Mouse (Mus musculus): Measurements from ENCODE around the gene Tsga10ip. TPM values are rescaled to one million over a fixed set of nuclear protein-coding genes. Genes with fewer than 3 reads are reported as not detected.

Tsga10ip gene
- total RNA-seq, 2 experiments from 2014 or later: not detected

DNA sequence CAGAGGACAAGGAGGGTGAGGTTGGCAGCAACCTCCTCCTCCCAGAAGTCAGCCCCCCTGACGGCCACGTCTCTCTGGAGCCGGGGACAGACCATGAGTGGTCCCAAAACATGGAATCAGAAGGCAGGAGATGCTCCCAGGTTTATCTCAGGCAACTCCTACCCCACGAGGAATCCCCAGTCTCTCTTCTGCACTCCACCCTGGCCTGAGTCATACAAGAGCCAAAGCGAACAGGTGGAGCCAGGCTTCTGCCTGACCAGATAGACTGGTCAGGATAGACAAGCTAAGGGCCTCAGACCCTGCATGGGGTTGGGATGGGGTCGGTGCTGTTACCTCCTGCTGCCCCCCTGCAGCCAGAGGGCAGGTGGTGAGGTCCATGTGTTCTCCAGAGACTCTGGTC lies 54.3 kb downstream of the Tsga10ip start:
- no peak for DNase-seq (ENCODE audit: low spot score in 2 of 2)

- no peak for DNase-seq (ENCODE audit: low spot score in 2 of 2)
Observed at GRCm38 (mm10) chr19:5345297-5346131, 56.8 kb downstream of the Tsga10ip start.

GRCm38 (mm10) chr19:5341360-5341759 lies 61.0 kb downstream of the Tsga10ip start:
- DNase-seq (ENCODE audit: low spot score in 2 of 2): no peak

Other genes starting within 250 kb of the Tsga10ip start
- gene Pacs1, start 129.4 kb downstream of the Tsga10ip start, total RNA-seq (2021): 10 to 100 TPM; 35.0 to 39.4 TPM
- gene Sf3b2, start 107.1 kb downstream of the Tsga10ip start, total RNA-seq (2021): 100 to 1,000 TPM; 210 to 224 TPM
- under 1 TPM; 0.45 to 0.67 TPM for gene Gal3st3, start 104.2 kb downstream of the Tsga10ip start, total RNA-seq (2021)
- gene Catsper1, start 66.8 kb downstream of the Tsga10ip start, total RNA-seq (2021): not detected
- gene Cst6, start 53.0 kb downstream of the Tsga10ip start, total RNA-seq (2021): 1 to 10 TPM; 2.6 to 3.4 TPM
- gene Eif1ad, start 35.8 kb downstream of the Tsga10ip start, total RNA-seq (2021): 10 to 100 TPM; 36.5 to 42.2 TPM
- gene Banf1, start 35.4 kb downstream of the Tsga10ip start, total RNA-seq (2021): 100 to 1,000 TPM; 153 to 164 TPM
- 100 to 1,000 TPM in 1 of 2 experiments, 10 to 100 TPM in 1; 98.7 to 123 TPM for gene Sart1, start 13.8 kb downstream of the Tsga10ip start, total RNA-seq (2021)
- 100 to 1,000 TPM; 236 to 266 TPM for gene Drap1, start 22.5 kb upstream of the Tsga10ip start, total RNA-seq (2021)
- 10 to 100 TPM; 55.1 to 56.7 TPM for gene AI837181, start 22.6 kb upstream of the Tsga10ip start, total RNA-seq (2021)
- gene Fosl1, start 45.0 kb upstream of the Tsga10ip start, total RNA-seq (2021): under 1 TPM in 1 of 2 experiments, not detected in 1; 0.20 TPM
- 10 to 100 TPM; 10.4 to 10.6 TPM for gene Ccdc85b, start 55.4 kb upstream of the Tsga10ip start, total RNA-seq (2021)
- 100 to 1,000 TPM; 134 to 137 TPM for gene Fibp, start 58.1 kb upstream of the Tsga10ip start, total RNA-seq (2021)
- gene Ctsw, start 66.0 kb upstream of the Tsga10ip start, total RNA-seq (2021): 1 to 10 TPM in 1 of 2 experiments, under 1 TPM in 1; 0.67 to 1.3 TPM
- 10 to 100 TPM; 80.0 to 88.0 TPM for gene Efemp2, start 71.4 kb upstream of the Tsga10ip start, total RNA-seq (2021)
- 10 to 100 TPM; 24.9 to 29.8 TPM for gene Mus81, start 85.9 kb upstream of the Tsga10ip start, total RNA-seq (2021)
- 100 to 1,000 TPM; 789 to 859 TPM for gene Cfl1, start 87.9 kb upstream of the Tsga10ip start, total RNA-seq (2021)
- gene 1700020D05Rik, start 101.3 kb upstream of the Tsga10ip start, total RNA-seq (2021): 1 to 10 TPM; 3.0 to 3.5 TPM
- 10 to 100 TPM; 15.1 to 16.0 TPM for gene Snx32, start 108.0 kb upstream of the Tsga10ip start, total RNA-seq (2021)
- gene Ovol1, start 158.1 kb upstream of the Tsga10ip start, total RNA-seq (2021): 1 to 10 TPM in 1 of 2 experiments, not detected in 1; 1.6 TPM
- gene Ap5b1, start 165.5 kb upstream of the Tsga10ip start, total RNA-seq (2021): 1 to 10 TPM; 6.0 to 8.9 TPM
- 100 to 1,000 TPM; 109 to 110 TPM for gene Rnaseh2c, start 199.3 kb upstream of the Tsga10ip start, total RNA-seq (2021)
- 10 to 100 TPM; 69.0 to 83.1 TPM for gene Kat5, start 207.7 kb upstream of the Tsga10ip start, total RNA-seq (2021)
- 10 to 100 TPM; 71.0 to 73.6 TPM for gene Rela, start 235.0 kb upstream of the Tsga10ip start, total RNA-seq (2021)

All from adrenal gland, postnatal 4 days (tissue).